Mouse (Mus musculus) ES-E14 (cell line): ENCODE measurements at regions not wholly inside any gene's neighbourhood (a gene's known extent, or its start where the extent isn't known, plus 50 kb on each side); places are given as distances from the start of the nearest gene placed in this dataset.

Source experiments
- DNase-seq: peaks from one replicate; pipeline ENCODE4 v3.0.0-alpha.2; 2013; ENCODE audit warnings: low read depth, low spot score
- H3K27ac ChIP-seq: 2 replicates; pipeline ENCODE4 v1.5.1; 2012; ENCODE audit warnings: low read depth, mild to moderate bottlenecking, low read length, moderate library complexity, mixed read lengths; ENCODE audit not compliant: poor library complexity, insufficient read depth, severe bottlenecking
- H3K36me3 ChIP-seq: 2 replicates; pipeline ENCODE4 v1.6.1; 2012; ENCODE audit warnings: mild to moderate bottlenecking, low read length, moderate library complexity, mixed read lengths; ENCODE audit not compliant: control insufficient read depth, poor library complexity, insufficient read depth, severe bottlenecking
- H3K4me1 ChIP-seq, 2 experiments: fragments of 150-350 bp in 1 of 2; sonication (generic) in 1 of 2; 2 replicates each; pipeline ENCODE4 v1.6.1; 2012; ENCODE audit warnings: low read length in 2 of 2, mild to moderate bottlenecking in 1 of 2, mixed read lengths in 1 of 2; ENCODE audit not compliant: control insufficient read depth in 2 of 2, insufficient read depth in 2 of 2, poor library complexity in 1 of 2
- H3K4me3 ChIP-seq, 2 experiments: fragments of 150-350 bp in 1 of 2; sonication (generic) in 1 of 2; 2 replicates each; pipeline ENCODE4 v1.5.1; 2012; ENCODE audit warnings: low read length in 2 of 2, low read depth in 1 of 2, mild to moderate bottlenecking in 1 of 2, mixed read lengths in 1 of 2; ENCODE audit not compliant: insufficient read depth in 1 of 2, poor library complexity in 1 of 2, severe bottlenecking in 1 of 2
- H3K9ac ChIP-seq: 2 replicates; pipeline ENCODE4 v1.6.1; 2012; ENCODE audit warnings: low read depth, mild to moderate bottlenecking, low read length, mixed read lengths; ENCODE audit not compliant: poor library complexity, insufficient read depth, severe bottlenecking
- H3K9me3 ChIP-seq: fragments of 150-350 bp; sonication (generic); 2 replicates; pipeline ENCODE4 v1.6.1; 2012; ENCODE audit warnings: low read depth, mild to moderate bottlenecking, low read length; ENCODE audit not compliant: control insufficient read depth, insufficient read depth
- CHD2 ChIP-seq: IDR thresholded peaks from 2 replicates; pipeline ENCODE4 v1.6.1; 2014; ENCODE audit warnings: mild to moderate bottlenecking, low read depth, low read length, inconsistent platforms
- HCFC1 ChIP-seq: IDR thresholded peaks from 2 replicates; pipeline ENCODE4 v1.6.1; 2012; ENCODE audit warnings: low read length, inconsistent platforms, borderline replicate concordance; ENCODE audit not compliant: insufficient read depth
- MAFK ChIP-seq: IDR thresholded peaks from 2 replicates; pipeline ENCODE4 v1.6.1; 2014; ENCODE audit warnings: mild to moderate bottlenecking, low read depth, low read length, inconsistent platforms; ENCODE audit not compliant: insufficient read depth
- ZC3H11A ChIP-seq: IDR thresholded peaks from 2 replicates; pipeline ENCODE4 v1.6.1; 2012; ENCODE audit warnings: low read depth, mild to moderate bottlenecking, inconsistent platforms, low read length, borderline replicate concordance
- ZNF384 ChIP-seq: IDR thresholded peaks from 2 replicates; pipeline ENCODE4 v1.6.1; 2012; ENCODE audit warnings: low read depth, low read length, inconsistent platforms
- in situ Hi-C, 2 experiments: fragments of 600-800 bp; cut with MboI; formaldehyde crosslinking; loops; one replicate each; pipeline ENCODE4 v1.15.1; 2025; ENCODE audit warnings: low sequenced_read_pairs in 2 of 2, inconsistent platforms in 1 of 2; ENCODE audit not compliant: unreplicated experiment in 2 of 2

DNA sequence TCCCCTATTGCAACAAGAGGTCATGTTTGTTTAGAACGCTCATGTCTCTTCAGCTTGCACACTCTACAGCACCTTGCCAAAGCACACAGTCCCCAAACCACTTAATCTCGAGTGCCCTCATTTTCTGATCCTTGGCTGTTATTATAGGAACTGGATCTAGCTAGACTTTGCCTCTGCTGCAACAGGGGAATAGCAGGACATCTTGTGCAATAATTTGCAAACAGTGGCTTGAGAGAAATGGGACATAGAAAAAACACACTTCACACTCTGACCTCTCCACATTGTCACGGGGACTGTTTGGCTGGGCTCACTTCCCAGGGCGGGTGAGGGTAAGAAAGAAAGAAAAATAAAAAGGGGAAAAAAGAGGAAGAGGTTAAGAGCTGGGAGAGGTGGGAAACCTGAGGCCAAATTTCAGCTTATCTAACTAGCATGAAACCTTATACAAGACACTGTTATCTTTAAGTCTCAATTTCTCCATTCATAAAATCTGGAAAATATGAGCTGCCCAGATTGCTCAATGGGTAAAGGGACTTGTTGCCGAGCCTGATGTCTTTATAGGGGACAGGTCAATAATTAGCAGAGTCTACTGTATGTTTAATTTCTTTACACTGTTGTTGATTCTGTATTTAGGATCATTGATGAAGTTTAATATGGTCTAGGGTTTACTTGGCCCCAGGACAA lies 356.0 kb downstream of the Ankrd50 start:
- H3K36me3 ChIP-seq: no peaks in the 10 kb centered on the region
- H3K4me1 ChIP-seq: no peaks in the 10 kb centered on the region
- TF ChIP-seq CHD2: no peak
- no peak for TF ChIP-seq ZNF384
- TF ChIP-seq ZC3H11A: no peak
- TF ChIP-seq MAFK: no peak
- no peak for TF ChIP-seq HCFC1
- no peak for DNase-seq
- H3K27ac ChIP-seq: no peak overlapping the region
- in situ Hi-C loops: no loop called here
- H3K9me3 ChIP-seq: no peaks in the 10 kb centered on the region
- H3K9ac ChIP-seq: no peak overlapping the region
- no peak overlapping the region for H3K4me3 ChIP-seq

DNA sequence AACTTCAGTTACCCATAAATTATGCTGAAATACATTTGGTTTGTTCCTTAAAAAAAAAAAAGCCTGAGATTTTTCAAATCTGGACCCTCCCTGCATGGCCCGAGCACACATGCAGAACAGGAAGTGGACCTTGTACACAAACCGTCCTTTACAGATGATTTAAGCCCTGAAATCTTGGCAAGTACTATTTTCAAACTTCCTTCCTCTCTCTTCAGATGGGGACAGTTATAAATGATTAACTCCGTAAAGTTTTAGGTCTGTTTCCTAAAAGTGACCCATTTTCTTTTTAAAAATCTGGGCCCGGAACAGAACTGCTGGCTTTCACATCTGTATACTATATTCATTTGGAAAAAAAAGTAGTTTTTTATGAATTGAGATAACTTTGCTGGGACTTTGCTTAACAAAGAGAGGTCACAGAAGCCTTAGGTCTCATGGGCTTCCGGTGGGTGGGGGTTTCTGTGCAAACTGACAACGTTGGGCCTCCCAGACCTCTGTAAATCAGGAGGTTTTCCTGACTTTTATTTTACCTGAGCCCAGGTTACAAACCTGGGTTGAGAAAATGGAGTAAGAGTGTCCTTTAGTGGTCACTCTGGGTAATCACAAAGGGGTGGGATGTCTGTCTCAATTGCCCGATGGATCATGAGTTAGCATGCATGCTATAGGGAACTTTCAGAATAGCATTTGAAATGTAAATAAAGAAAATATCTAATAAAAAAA lies 368.4 kb downstream of the Ankrd50 start:
- no peak for DNase-seq
- no peak overlapping the region for H3K9ac ChIP-seq
- in situ Hi-C loops: no loop called here
- no peak overlapping the region for H3K27ac ChIP-seq
- no peak overlapping the region for H3K4me3 ChIP-seq
- TF ChIP-seq MAFK (no peak), ZC3H11A (no peak), HCFC1 (no peak), CHD2 (no peak), ZNF384 (no peak)
- no peaks in the 10 kb centered on the region for H3K9me3 ChIP-seq
- no peaks in the 10 kb centered on the region for H3K36me3 ChIP-seq
- no peaks in the 10 kb centered on the region for H3K4me1 ChIP-seq

DNA sequence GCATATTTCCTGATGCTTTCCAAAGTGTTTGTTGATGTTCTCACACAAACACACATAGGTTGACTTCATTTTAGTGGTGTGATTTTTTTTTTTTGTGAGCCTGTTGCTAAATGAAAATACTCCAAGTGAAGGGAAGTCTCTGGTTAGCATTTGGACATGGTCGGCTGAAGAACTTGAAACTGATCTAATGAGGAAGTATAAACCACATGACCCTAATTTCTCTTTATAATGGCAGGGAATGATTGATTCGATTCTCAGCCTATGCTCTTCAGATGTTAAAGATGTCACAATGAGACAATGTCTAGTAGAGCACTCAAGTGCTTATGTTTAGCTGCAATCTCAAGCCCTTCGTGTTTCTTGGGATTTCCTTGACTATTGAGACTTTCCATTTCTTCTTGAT lies 372.1 kb downstream of the Ankrd50 start:
- no peak overlapping the region for H3K27ac ChIP-seq
- in situ Hi-C loops: no loop called here
- no peak for DNase-seq
- no peaks in the 10 kb centered on the region for H3K4me1 ChIP-seq
- H3K36me3 ChIP-seq: no peaks in the 10 kb centered on the region
- no peaks in the 10 kb centered on the region for H3K9me3 ChIP-seq
- no peak overlapping the region for H3K9ac ChIP-seq
- TF ChIP-seq HCFC1: no peak
- no peak for TF ChIP-seq CHD2
- no peak for TF ChIP-seq MAFK
- TF ChIP-seq ZC3H11A: no peak
- TF ChIP-seq ZNF384: no peak
- no peak overlapping the region for H3K4me3 ChIP-seq

- no peak overlapping the region for H3K4me3 ChIP-seq
- H3K27ac ChIP-seq: no peak overlapping the region
- H3K9ac ChIP-seq: no peak overlapping the region
- TF ChIP-seq MAFK (no peak), ZC3H11A (no peak), HCFC1 (no peak), CHD2 (no peak)
- in situ Hi-C loops: no loop called here
- no peaks in the 10 kb centered on the region for H3K9me3 ChIP-seq
- H3K4me1 ChIP-seq: no peaks in the 10 kb centered on the region
- DNase-seq: no peak
- H3K36me3 ChIP-seq: no peaks in the 10 kb centered on the region
Measured at GRCm38 (mm10) chr3:38105022-38105857, 379.4 kb downstream of the Ankrd50 start.
